In genomic region chr5:46556691-46557265, GRCm38 (mm10) we compare ENCODE assay signal across 19 mouse cellular contexts.
"Had no signal": no experiment of that assay in that cellular context is flagged by ENCODE, and none has a peak within 500 bp of the region (broad histone marks: within the 10 kb centered on the region; RNA-seq: fewer than 3 reads in every experiment).

No protein-coding gene starts in this region.

- ATAC-seq: midbrain, embryonic 16.5 days had no signal

- H3K27me3 ChIP-seq: midbrain, embryonic 12.5 days; neural tube, embryonic 13.5 days; neural tube, embryonic 15.5 days had no signal

- H3K9me3 ChIP-seq: midbrain, embryonic 10.5 days; midbrain, embryonic 12.5 days; neural tube, embryonic 13.5 days; neural tube, embryonic 15.5 days had no signal

- H3K9ac ChIP-seq: lung, embryonic 14.5 days; midbrain, embryonic 12.5 days; neural tube, embryonic 13.5 days; neural tube, embryonic 15.5 days had no signal

- H3K27ac ChIP-seq: midbrain, embryonic 10.5 days; midbrain, embryonic 12.5 days; neural tube, embryonic 13.5 days; neural tube, embryonic 15.5 days had no signal

- H3K4me2 ChIP-seq: lung, embryonic 14.5 days; midbrain, embryonic 12.5 days; neural tube, embryonic 13.5 days; neural tube, embryonic 15.5 days had no signal

- H3K36me3 ChIP-seq: midbrain, embryonic 10.5 days; midbrain, embryonic 12.5 days; neural tube, embryonic 13.5 days; neural tube, embryonic 15.5 days had no signal

- H3K4me1 ChIP-seq: midbrain, embryonic 10.5 days; midbrain, embryonic 12.5 days; neural tube, embryonic 13.5 days; neural tube, embryonic 15.5 days had no signal

- DNase-seq: lung, adult 18-20 months; lung, embryonic 14.5 days; lung, postnatal 10 days; lung, postnatal 4 days; midbrain, embryonic 14.5 days; retina, postnatal 1 day; right cerebral cortex, adult 18-20 months; right cerebral cortex, postnatal 25 days; right cerebral cortex, postnatal 4 days; spleen, adult 18-20 months; thymus, adult 18-20 months; thymus, postnatal 25 days; thymus, postnatal 4 days had no signal

- H3K4me3 ChIP-seq: midbrain, embryonic 10.5 days; midbrain, embryonic 12.5 days; myocyte; neural tube, embryonic 13.5 days; neural tube, embryonic 15.5 days had no signal
